Mouse (Mus musculus): Measurements from ENCODE around the gene Apbb1ip.

- TF ChIP-seq CTCF (IDR thresholded peaks at IDR 0.05; ENCODE audit: low read depth, low read length) (no peak), POLR2A (IDR thresholded peaks at IDR 0.05; ENCODE audit: extremely low read depth, insufficient read depth, low read length) (no peak)
Measured at GRCm38 (mm10) chr2:22771311-22771710, 2.6 kb upstream of the Apbb1ip start.
